Mouse (Mus musculus) adrenal gland, adult 10 weeks (tissue): ENCODE measurements around the gene Ciita. TPM values are rescaled to one million over a fixed set of nuclear protein-coding genes. Genes with fewer than 3 reads are reported as not detected.

Experiments
- polyA plus RNA-seq: library from polyadenylated mRNA; stranded (reverse); fragments of 350-450 nt; fragmentation: Illumina TruSeq; extraction: RNeasy Lipid Tissue Mini Kit (QIAGEN cat#74804); gene quantifications from one replicate; pipeline ENCODE4 v1.2.3, GENCODE M21; 2014; ENCODE audit warnings: low read depth, low replicate concordance

Gene Ciita
- polyA plus RNA-seq, result 0.23 TPM

GRCm38 (mm10) chr16:10479857-10480256 is at the start of gene Ciita:
TSS of gene Ciita (plus strand) at chr16:10480059.

GRCm38 (mm10) chr16:10447264-10447594 is 32.6 kb upstream of the Ciita start, which contains the start of gene Tvp23a:
TSS of gene Tvp23a (minus strand) at chr16:10447362.

GRCm38 (mm10) chr16:10542698-10543365 is 63.0 kb downstream of the Ciita start, which contains the start of gene Dexi:
TSS of gene Dexi (minus strand) at chr16:10543054.

GRCm38 (mm10) chr16:10544995-10545622 is 65.2 kb downstream of the Ciita start, which contains the start of gene Clec16a:
TSS of gene Clec16a (plus strand) at chr16:10545339.

Other genes with a start within 250 kb of the Ciita start
- 5.5 TPM for gene Emp2, start 166.1 kb upstream of the Ciita start, polyA plus RNA-seq
- gene Tekt5, start 84.6 kb upstream of the Ciita start, polyA plus RNA-seq, result not detected
- 4.7 TPM for gene Nubp1, start 68.1 kb upstream of the Ciita start, polyA plus RNA-seq
- gene Tvp23a, start 32.7 kb upstream of the Ciita start, polyA plus RNA-seq, result 0.58 TPM
- 1.7 TPM for gene Dexi, start 63.0 kb downstream of the Ciita start, polyA plus RNA-seq
- gene Clec16a, start 65.3 kb downstream of the Ciita start, polyA plus RNA-seq, result 18.7 TPM